Mouse (Mus musculus): ENCODE measurements around the gene Rhox13.

Rhox13 gene

DNA sequence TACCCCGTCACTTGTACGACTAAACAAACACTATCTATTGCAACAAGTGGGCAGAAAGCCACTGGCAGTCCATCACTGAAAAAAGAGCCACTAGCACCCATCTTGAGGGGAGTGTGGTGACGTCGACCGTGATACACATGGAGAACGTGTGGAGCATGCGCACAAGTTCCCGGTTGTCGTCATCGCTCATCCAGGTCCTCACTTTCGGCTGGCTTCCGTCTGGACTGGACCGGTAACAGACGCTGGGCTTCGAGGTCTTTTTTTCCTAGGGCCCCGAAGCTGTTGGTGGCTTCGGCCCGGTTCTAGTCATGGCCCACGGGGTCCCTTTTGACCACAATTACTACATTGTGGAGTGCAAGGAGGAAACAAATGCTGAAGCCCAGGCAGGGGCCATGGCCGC lies at the start of gene Rhox13:
Gene Rhox13, plus strand, starts transcription at position 238 of the 400 bp plus-strand sequence.
- TF ChIP-seq GATA4 (IDR thresholded peaks at IDR 0.05; ENCODE audit: insufficient replicate concordance, low read length), result no peak

DNA sequence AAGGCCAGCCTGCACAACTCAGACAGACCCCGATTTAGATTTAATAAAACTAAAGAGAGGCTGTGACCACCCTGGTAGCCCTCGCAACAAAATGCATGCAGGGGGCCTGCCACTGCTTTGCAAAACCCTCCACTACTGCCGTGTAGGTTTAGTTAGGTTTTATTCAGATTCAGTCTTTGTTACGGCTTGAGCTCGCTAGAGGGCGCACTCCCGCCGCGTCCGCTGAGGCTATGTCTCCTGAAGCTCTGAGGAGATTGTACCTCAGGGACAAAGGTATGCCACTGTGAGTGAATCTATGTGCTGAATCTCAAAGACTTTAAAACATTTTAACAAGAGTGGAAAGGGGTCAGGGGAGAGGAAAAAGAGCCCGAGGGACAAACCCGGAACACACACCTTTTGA lies 36.8 kb upstream of the Rhox13 start:
- no peak for TF ChIP-seq GATA4 (IDR thresholded peaks at IDR 0.05; ENCODE audit: insufficient replicate concordance, low read length)

DNA sequence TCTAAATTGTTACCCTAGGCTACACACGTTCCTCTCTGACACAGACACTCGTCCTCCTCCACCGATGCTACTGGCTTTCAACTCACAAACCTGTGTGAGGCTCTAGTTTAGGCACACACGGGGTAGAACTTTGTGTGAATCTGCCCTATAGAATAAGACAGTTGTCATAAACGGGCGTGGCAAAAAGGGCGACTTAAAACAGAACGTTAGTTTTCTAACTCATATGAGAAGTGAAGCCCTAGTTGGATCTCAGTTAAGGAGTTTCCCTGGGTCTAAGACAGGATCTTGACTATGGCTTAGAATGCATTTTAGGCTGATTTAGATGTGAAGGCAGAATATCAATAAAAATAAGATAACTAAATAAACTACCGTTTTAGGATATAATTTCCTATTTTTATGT lies 36.0 kb upstream of the Rhox13 start, which contains the start of gene Rhox11:
Gene Rhox11, minus strand, starts transcription at position 101 of the 400 bp plus-strand sequence.
- no peak for TF ChIP-seq GATA4 (IDR thresholded peaks at IDR 0.05; ENCODE audit: insufficient replicate concordance, low read length)

DNA sequence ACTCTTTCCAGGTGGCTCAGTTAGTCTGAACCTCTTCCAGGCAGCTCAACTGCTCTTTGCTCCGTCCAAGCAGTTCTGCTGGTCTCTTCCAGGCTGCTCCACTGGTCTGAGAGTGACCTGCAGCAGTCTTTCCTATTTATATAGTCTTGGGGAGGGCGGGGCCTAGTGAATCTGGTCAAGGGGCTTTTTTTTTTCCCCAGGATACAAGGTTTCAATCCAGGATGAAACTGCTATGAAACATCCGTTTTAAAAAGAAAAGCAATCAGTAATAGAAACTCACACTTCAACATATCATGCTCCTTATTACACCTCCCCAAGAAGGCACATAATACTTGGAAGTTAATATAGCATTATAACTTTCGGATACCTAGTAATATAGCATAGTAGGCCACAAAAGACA lies 10.2 kb upstream of the Rhox13 start, which contains the start of gene Rhox12:
Gene Rhox12, minus strand, starts transcription at position 101 of the 400 bp plus-strand sequence.
- no peak for TF ChIP-seq GATA4 (IDR thresholded peaks at IDR 0.05; ENCODE audit: insufficient replicate concordance, low read length)

DNA sequence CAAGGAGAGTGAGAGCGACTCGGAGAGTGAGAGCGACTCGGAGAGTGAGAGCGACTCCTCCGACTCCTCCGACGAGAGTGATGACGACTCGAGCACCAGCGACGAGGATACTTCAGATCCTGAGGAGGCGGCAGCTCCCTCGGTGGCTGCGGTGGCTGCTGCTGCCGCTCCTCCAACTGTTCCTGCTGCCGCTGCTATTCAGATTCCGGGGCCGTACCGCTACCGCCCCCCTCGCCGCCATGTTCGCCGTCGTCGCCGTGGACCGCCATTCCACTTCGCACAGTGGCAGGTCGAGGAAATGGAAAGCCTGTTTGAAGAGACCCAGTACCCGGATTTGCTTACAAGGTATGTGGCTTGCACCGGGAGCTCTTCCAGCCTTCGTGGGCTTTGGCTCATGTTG lies 459 bp downstream of the Rhox13 start:
- TF ChIP-seq GATA4 (IDR thresholded peaks at IDR 0.05; ENCODE audit: insufficient replicate concordance, low read length), result no peak

DNA sequence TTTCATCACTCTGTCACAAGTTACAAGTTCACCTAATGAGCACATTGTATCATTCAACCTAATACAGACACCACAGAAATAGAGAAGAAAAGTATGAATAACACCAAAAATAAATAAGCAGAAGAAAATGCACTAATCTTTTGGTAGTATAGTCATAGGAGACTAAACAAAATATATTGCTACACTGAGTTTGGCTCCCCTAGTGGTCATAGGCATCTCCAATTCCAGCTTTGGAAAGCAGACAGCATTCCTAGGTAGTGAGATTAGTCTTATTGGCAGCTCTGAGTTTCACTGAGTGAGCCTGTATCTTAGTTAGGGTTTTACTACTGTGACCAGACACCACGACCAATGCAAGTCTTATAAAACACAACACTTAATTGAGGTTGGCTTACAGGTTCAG lies 38.1 kb downstream of the Rhox13 start:
- no peak for TF ChIP-seq GATA4 (IDR thresholded peaks at IDR 0.05; ENCODE audit: insufficient replicate concordance, low read length)

DNA sequence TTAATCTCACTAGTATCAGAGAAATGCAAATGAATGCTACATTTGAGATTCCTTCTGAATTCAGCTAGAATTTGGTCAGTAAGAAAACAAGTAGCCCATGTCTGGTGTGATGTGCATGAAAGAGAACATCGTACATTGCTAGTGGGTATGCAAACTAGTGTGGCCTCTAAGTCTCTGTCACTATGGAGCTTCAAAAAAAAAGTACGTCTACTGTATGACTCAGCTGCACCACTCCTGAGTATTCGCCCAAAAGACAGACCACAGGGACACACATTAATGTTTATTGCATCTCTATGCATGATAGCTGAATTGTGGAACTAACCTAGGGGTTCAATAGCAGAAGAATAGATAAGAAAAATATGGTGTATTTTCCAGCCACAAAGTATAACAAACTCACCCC lies 44.3 kb downstream of the Rhox13 start:
- no peak for TF ChIP-seq GATA4 (IDR thresholded peaks at IDR 0.05; ENCODE audit: insufficient replicate concordance, low read length)

DNA sequence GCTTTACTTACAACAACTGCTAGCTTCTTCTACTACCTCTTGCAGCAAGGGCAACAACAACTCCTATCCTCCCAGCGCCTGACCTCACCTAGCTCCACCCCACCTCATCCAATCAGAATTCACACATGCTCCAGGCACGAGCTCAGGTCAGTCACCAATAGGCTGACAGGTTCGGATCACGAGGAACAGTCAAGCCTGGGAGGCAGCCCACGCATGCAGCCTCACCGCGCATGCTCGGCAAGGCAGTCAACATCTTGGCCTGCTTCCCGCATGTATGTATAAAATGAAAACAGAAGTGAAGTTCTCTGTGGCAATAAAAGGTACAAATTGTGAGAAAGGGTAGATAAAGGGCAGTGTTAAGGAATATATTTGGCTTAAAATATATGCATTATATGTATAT lies 45.0 kb downstream of the Rhox13 start:
- no peak for TF ChIP-seq GATA4 (IDR thresholded peaks at IDR 0.05; ENCODE audit: insufficient replicate concordance, low read length)

DNA sequence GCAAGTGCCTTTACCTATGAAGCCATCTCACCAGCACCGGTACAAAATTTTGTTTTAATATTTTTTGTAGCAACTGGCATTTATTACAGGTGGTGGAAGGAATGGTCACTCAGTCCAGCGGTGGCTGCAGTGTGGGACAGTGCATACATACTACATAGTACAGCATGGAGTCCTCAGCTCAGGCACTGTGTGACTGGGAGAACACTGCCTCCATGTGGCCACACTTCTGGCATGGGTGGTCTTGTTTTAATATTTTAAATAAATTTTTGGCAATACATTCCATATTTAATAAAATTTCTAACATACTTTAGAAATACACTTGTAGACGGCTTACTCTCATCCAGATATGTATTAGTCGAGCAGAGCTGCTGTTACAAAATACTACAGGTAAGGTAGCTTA lies 45.6 kb downstream of the Rhox13 start:
- no peak for TF ChIP-seq GATA4 (IDR thresholded peaks at IDR 0.05; ENCODE audit: insufficient replicate concordance, low read length)
